Mouse (Mus musculus) midbrain, embryonic 13.5 days (tissue): ENCODE measurements around the gene Wbp1l. TPM values are rescaled to one million over a fixed set of nuclear protein-coding genes. Genes with fewer than 3 reads are reported as not detected.
A peak's percentile ranks its signal among the peaks of the same experiment; 100 is the strongest.

Experiments used
- ATAC-seq: fragments of 200-750 bp; cut with Nextera tagmentation; 2 replicates; pipeline ENCODE4 v1.8.0; 2017; ENCODE audit warnings: mild to moderate bottlenecking, moderate TSS enrichment, moderate library complexity
- H3K27ac ChIP-seq: fragments of 300-500 bp; sonication (generic); 2 replicates; pipeline ENCODE4 v1.5.1; 2015; ENCODE audit warnings: inconsistent platforms, mild to moderate bottlenecking, moderate library complexity
- H3K27me3 ChIP-seq: fragments of 300-500 bp; sonication (generic); 2 replicates; pipeline ENCODE4 v1.6.1; 2015; ENCODE audit warnings: mild to moderate bottlenecking, inconsistent platforms
- H3K36me3 ChIP-seq: fragments of 300-500 bp; sonication (generic); 2 replicates; pipeline ENCODE4 v1.6.1; 2015; ENCODE audit warnings: mild to moderate bottlenecking, inconsistent platforms
- H3K4me1 ChIP-seq: fragments of 300-500 bp; sonication (generic); replicated peaks from 2 replicates; pipeline ENCODE4 v1.6.1; 2015; ENCODE audit warnings: inconsistent platforms
- H3K4me2 ChIP-seq: fragments of 300-500 bp; sonication (generic); replicated peaks from 2 replicates; pipeline ENCODE4 v1.6.1; 2015; ENCODE audit warnings: moderate library complexity, mild to moderate bottlenecking, inconsistent platforms
- H3K4me3 ChIP-seq: fragments of 300-500 bp; sonication (generic); replicated peaks from 2 replicates; pipeline ENCODE4 v1.5.1; 2015; ENCODE audit warnings: mild to moderate bottlenecking, inconsistent platforms
- H3K9ac ChIP-seq: fragments of 300-500 bp; sonication (generic); replicated peaks from 2 replicates; pipeline ENCODE4 v1.6.1; 2015; ENCODE audit warnings: mild to moderate bottlenecking, inconsistent platforms
- H3K9me3 ChIP-seq: fragments of 300-500 bp; sonication (generic); 2 replicates; pipeline ENCODE4 v1.6.1; 2016; ENCODE audit warnings: mild to moderate bottlenecking, inconsistent platforms
- WGBS: fragments of 180-500 bp; shearing (Covaris S2); methylation state at CpG from one replicate; pipeline ENCODE4 v1.1.7; 2015; 5-methylcytosine and 5-hydroxymethylcytosine counted together
- polyA plus RNA-seq: library from polyadenylated mRNA; unstranded; fragments of >200 nt; fragmentation: Nextera tagmentation; extraction: Ambion mirVana; gene quantifications from 2 replicates; pipeline ENCODE4 v1.2.1, GENCODE M21; 2015

Gene Wbp1l
- polyA plus RNA-seq, 1 experiment from 2014 or later = 41.9 TPM

DNA sequence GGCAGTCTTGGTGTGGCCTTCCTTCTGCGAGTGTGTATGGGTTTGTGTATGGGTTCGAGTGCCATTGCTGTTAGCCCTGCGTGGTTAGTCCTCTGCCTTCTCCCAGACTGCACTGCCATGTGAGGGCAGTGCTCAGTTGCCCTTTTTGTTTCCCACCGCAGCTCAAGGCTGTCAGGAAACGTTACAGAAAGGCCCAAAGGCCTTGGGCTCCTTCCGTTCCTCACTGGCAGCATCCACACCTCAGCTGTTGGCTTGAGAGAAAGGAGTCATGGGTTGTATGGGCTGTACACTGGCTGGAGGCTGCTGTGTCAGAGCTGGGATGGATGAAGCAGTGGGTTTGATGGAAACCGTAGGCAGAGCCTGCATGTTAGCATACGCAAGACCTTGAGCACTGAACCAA, 41.9 kb downstream of the Wbp1l start:
- H3K4me1 ChIP-seq = peaks cover 61% of the 10 kb centered on the region
- no peak overlapping the region for H3K4me3 ChIP-seq
- ATAC-seq = no peak
- peaks cover 18% of the 10 kb centered on the region for H3K36me3 ChIP-seq
- H3K9me3 ChIP-seq = no peaks in the 10 kb centered on the region
- no peak overlapping the region for H3K9ac ChIP-seq
- 91% methylated on average over 8 of the region's 8 CpGs for WGBS
- H3K4me2 ChIP-seq = no peak overlapping the region
- H3K27me3 ChIP-seq = no peaks in the 10 kb centered on the region
- no peak overlapping the region for H3K27ac ChIP-seq

DNA sequence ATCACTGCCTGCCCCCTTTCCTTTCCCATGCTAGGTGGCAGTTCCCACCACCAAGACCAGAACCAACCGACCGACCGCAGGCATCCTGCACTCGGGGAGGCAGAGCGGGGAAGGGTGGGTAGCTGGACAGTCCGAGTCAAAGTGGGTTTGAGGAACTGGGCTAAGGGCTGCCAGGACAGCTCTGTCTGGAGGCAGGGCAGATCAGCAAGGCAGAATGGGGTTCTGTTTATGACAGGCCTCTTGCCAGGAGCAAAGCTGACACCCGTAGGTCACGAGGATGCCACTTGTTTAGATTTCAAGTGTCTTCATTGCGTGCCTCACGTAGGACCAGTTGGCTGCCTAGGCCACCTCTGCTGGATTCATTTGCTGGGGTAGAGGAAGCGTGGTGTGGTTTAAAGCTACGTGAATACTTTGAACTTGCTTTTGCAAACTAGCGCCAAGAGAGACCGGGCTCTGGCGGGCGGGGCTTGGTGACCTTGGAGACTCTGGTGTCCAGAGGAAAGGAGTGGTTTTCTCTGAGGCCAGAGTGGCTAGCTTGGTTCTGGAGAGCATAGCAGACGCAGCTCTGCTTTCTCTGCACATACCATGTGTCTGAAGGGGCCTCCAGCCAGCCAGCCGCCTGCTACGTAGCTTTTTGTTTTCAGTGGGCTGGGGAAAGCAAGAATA, 42.7 kb downstream of the Wbp1l start:
- Histone ChIP-seq H3K4me1 (peaks cover 57% of the 10 kb centered on the region), H3K27me3 (no peaks in the 10 kb centered on the region), H3K27ac (peak overlapping the region; percentile 71), H3K4me3 (no peak overlapping the region), H3K36me3 (peaks cover 26% of the 10 kb centered on the region), H3K9ac (peak overlapping the region; percentile 34; the same call in 1 of the 2 replicates), H3K4me2 (no peak overlapping the region), H3K9me3 (no peaks in the 10 kb centered on the region)
- 73% methylated on average over 19 of the region's 19 CpGs for WGBS
- ATAC-seq = no peak

DNA sequence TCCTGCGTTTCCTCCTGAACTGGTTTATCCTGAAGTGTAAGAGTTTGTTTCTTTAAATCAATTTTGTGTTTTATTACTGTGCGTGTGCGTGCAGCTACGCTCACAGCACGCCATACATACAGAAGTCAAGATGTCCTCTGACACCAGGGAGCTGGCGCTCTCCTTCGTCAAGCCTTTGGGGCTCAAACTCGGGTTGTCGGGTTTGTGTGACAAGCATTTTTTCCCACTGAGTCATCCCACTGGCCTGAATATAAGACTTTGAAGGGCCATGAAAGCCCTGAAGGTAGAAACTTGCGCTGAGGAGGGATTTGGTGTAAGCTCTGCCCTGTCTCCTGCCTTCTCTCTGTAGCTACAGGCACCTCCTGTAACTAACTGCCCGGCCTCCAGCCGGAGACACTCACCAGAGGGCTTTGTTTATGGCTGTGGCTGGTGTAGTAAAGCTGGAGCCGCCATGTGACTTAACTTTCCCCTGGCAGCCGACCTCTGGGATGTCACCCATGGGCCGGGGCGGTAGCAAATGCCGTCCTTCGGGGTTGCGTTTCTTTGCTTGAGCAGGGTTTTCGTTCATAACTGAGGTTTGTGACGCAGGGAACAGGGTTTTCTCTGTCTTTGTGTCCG, 43.4 kb downstream of the Wbp1l start:
- Histone ChIP-seq H3K9me3 (no peaks in the 10 kb centered on the region), H3K27ac (peak overlapping the region; percentile 71), H3K4me2 (no peak overlapping the region), H3K9ac (peak overlapping the region; percentile 34; the same call in 1 of the 2 replicates), H3K36me3 (peaks cover 28% of the 10 kb centered on the region), H3K27me3 (no peaks in the 10 kb centered on the region), H3K4me1 (peaks cover 54% of the 10 kb centered on the region), H3K4me3 (no peak overlapping the region)
- WGBS = 73% methylated on average over 22 of the region's 22 CpGs
- no peak for ATAC-seq

DNA sequence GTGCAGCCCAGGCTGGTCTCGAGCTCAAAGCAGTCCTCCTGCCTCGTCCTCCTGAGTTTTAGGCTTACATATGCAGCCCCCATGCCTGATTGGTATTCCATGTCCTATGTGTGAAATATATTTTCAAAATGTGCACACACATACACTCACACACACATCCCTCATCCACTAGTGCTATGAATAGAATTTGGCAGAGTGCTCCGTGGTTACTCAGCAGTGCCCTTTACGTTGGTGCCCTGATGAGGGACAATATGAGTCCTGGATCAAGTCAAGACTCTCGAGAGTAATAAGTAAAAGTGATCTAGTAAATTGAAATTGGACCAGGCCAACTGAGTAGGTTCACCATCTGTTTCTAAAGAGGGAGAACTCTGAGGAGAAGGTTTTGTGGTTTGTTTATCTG, 44.4 kb downstream of the Wbp1l start:
- no peak overlapping the region for H3K4me2 ChIP-seq
- WGBS = 84% methylated on average over 5 of the region's 5 CpGs
- H3K9me3 ChIP-seq = no peaks in the 10 kb centered on the region
- no peak overlapping the region for H3K27ac ChIP-seq
- ATAC-seq = no peak
- no peaks in the 10 kb centered on the region for H3K27me3 ChIP-seq
- H3K4me1 ChIP-seq = peaks cover 51% of the 10 kb centered on the region
- H3K36me3 ChIP-seq = peaks cover 21% of the 10 kb centered on the region
- no peak overlapping the region for H3K4me3 ChIP-seq
- no peak overlapping the region for H3K9ac ChIP-seq

DNA sequence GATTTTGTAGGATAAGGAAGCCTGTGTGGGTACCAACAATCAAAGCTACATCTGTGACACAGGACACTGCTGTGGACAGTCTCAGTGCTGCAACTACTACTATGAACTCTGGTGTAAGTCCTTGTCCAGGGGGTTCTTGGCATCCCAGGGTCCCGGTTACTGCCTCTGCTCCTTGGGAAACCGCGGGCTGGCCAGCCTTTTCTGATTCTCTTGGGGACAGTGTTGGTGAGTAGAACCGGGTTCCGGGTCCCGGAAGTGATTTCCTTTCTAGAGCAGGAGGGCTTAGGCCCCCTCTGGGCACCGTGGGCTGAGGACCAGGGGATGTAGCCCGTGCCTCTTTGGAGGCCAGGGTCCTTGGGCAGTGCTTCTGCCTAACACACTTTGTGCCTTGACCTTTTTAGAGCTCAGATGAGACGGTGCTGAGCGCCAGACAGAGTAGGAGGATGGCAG, 45.5 kb downstream of the Wbp1l start:
- Histone ChIP-seq H3K27ac (peak overlapping the region; percentile 56), H3K9ac (peak overlapping the region; percentile 48; the same call in 1 of the 2 replicates), H3K4me2 (no peak overlapping the region), H3K4me1 (peaks cover 51% of the 10 kb centered on the region), H3K9me3 (no peaks in the 10 kb centered on the region), H3K27me3 (no peaks in the 10 kb centered on the region), H3K36me3 (peaks cover 29% of the 10 kb centered on the region), H3K4me3 (no peak overlapping the region)
- no peak for ATAC-seq
- WGBS = 82% methylated on average over 10 of the region's 10 CpGs

DNA sequence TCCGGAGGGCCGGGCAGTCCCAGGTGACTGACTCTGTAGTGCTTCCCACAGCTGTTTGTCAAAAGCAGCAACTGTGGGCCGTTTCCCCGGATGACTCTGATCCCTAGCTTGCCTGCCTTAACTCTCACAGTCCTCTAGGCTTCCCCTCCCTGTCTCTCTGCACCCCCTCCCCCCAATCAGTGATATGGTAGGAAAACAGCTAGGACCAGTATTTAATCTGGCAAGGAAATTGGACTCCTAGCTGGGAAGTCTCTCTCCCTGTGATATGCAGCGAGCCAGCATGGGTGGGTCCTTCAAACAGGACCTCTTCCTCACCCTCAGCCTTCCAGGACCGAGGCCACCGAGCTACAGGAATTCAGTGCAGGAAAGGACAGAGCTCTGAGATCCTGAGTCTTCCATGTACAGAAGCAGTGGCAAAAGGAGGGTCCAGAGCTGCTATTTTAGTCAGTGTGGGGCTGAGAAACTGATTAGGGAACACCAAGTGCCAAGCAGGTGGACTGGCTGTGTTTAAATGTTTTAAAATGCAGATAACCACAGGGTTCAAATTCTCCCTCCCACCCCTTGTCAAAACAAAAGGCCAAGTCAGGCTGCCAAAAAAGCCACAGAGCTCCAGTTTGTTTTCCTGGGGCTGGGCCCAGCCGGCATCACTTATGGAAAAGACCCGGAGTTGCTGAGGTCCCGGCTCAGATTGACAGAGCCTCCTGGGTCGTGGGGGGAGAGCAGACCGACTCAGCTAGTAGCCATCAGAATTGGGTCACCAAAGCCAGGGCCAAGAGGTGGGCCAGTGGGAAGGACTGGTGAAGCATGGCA, 46.1 kb downstream of the Wbp1l start:
- Histone ChIP-seq H3K9ac (peak overlapping the region; percentile 48; the same call in 1 of the 2 replicates), H3K4me3 (no peak overlapping the region), H3K27ac (peak overlapping the region; percentile 56), H3K4me1 (peaks cover 51% of the 10 kb centered on the region), H3K4me2 (no peak overlapping the region), H3K9me3 (no peaks in the 10 kb centered on the region), H3K27me3 (no peaks in the 10 kb centered on the region), H3K36me3 (peaks cover 31% of the 10 kb centered on the region)
- no peak for ATAC-seq
- WGBS = 36% methylated on average over 12 of the region's 12 CpGs

DNA sequence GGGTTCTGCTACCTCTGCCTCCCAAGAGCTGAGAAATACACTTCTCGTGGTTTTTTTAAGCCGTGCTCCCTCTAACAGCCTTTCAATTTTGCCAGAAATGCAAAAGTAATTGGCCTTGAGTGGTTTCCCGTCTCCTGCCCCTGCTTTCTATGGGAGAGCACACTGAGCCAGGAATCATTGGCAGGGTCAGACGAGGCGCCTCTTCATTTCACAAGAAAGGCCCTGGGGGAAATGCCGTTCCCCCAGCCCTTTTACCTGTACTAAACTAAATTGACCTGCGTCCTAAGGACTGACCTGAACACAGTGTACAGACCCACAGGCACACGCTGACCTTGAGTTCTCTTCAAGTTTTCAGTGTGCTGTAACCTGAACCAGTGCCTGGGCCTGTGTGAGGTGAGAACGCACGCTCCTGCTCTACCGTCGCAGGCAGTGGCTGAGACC, 47.2 kb downstream of the Wbp1l start:
- ATAC-seq = no peak
- H3K4me3 ChIP-seq = no peak overlapping the region
- no peaks in the 10 kb centered on the region for H3K27me3 ChIP-seq
- H3K4me2 ChIP-seq = no peak overlapping the region
- H3K36me3 ChIP-seq = peaks cover 31% of the 10 kb centered on the region
- no peaks in the 10 kb centered on the region for H3K9me3 ChIP-seq
- 0 out of 2 replicates have a peak overlapping the region, but pooled peaks have one; percentile 7 for H3K27ac ChIP-seq
- peaks cover 46% of the 10 kb centered on the region for H3K4me1 ChIP-seq
- H3K9ac ChIP-seq = no peak overlapping the region
- WGBS = 85% methylated on average over 12 of the region's 12 CpGs

DNA sequence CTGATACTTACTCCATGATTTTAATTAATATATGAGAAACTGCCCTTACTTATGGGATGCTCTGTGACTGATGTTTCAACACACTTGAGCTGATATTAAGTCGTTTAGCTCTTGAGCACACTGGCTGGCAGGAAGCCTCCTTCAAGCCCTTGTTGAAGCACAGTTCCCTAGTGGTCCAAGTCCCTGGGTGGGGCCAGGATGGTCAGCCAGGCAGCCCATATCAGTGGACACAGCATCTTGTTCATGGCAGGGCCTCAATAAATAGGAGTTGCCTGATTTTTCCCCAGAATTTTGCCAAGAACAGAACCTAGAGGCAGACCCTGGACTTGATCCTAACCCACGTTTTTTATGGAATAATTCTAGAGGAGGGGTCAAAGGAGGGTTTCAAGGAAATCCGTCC, 48.4 kb downstream of the Wbp1l start:
- Histone ChIP-seq H3K27me3 (no peaks in the 10 kb centered on the region), H3K27ac (no peak overlapping the region), H3K36me3 (peaks cover 36% of the 10 kb centered on the region), H3K4me1 (peaks cover 34% of the 10 kb centered on the region), H3K4me2 (no peak overlapping the region), H3K9ac (no peak overlapping the region), H3K4me3 (no peak overlapping the region), H3K9me3 (no peaks in the 10 kb centered on the region)
- ATAC-seq = no peak
- 88% methylated on average over 3 of the region's 3 CpGs for WGBS

DNA sequence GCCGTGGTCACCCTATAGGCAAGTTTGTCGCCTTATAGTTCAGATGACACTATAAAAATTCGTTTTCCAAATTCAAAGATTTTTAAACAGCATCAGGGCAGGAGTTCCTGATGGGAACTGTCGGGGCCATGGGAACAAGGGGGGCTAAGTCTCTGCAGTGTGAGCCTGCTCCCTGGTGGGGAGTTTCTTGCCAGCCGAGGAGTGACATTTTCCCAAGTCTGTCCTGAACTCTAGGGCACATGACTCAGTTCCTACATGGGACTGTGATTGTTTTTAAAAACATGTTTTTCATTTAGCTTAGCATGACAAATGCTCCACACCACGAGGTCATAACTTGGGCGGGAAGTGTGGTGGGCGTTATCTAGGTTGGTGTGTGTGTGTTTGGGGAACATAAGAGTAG, 49.0 kb downstream of the Wbp1l start:
- H3K27ac ChIP-seq = no peak overlapping the region
- ATAC-seq = no peak
- no peak overlapping the region for H3K9ac ChIP-seq
- H3K36me3 ChIP-seq = peaks cover 40% of the 10 kb centered on the region
- WGBS = 86% methylated on average over 8 of the region's 8 CpGs
- H3K4me3 ChIP-seq = no peak overlapping the region
- peaks cover 28% of the 10 kb centered on the region for H3K4me1 ChIP-seq
- H3K9me3 ChIP-seq = no peaks in the 10 kb centered on the region
- H3K27me3 ChIP-seq = no peaks in the 10 kb centered on the region
- no peak overlapping the region for H3K4me2 ChIP-seq

DNA sequence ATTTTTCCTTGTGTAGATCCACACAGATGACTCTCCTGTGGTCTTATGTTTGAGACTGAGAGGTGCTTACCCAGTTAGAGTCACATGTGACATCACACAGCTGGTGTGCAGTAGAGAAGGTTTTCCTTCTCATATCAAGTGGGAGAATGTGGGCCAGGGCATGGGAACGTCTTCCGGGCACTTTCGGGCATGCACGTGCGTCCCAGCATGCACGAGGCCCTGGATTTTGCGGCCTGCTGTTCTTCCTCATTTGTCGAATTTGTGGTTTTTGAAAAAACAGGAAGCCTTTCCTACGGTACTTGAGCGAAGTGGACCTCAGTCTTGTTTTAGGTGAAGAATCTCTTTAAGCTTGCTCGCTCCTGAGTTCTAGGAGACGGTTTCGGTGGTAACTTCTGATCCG, 49.7 kb downstream of the Wbp1l start:
- no peaks in the 10 kb centered on the region for H3K9me3 ChIP-seq
- WGBS = 94% methylated on average over 14 of the region's 14 CpGs
- H3K27me3 ChIP-seq = no peaks in the 10 kb centered on the region
- peaks cover 21% of the 10 kb centered on the region for H3K4me1 ChIP-seq
- no peak overlapping the region for H3K4me2 ChIP-seq
- ATAC-seq = no peak
- H3K27ac ChIP-seq = no peak overlapping the region
- H3K4me3 ChIP-seq = no peak overlapping the region
- H3K36me3 ChIP-seq = peaks cover 47% of the 10 kb centered on the region
- no peak overlapping the region for H3K9ac ChIP-seq

DNA sequence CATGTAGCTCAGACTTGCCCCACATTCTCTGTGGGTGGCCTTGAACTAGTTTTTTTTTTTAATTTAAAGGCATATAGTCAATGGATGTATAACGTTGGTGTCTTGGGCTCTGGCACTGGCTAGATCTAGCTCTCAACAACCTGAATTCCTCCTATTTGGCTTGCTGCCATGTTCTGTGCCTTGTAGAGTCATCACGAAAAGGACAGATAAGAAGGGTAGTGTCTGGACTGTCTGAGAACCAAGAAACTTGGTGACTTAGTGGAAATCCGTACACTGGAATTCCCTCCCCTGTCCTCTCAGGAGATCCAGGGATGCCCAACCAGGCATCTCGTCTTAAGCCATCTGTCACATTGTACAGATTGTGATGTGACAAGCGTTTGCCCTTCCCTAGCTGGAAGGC, 54.3 kb downstream of the Wbp1l start:
- ATAC-seq = no peak
- H3K27ac ChIP-seq = no peak overlapping the region
- peaks cover 70% of the 10 kb centered on the region for H3K36me3 ChIP-seq
- H3K9me3 ChIP-seq = no peaks in the 10 kb centered on the region
- H3K9ac ChIP-seq = no peak overlapping the region
- H3K4me3 ChIP-seq = no peak overlapping the region
- 87% methylated on average over 5 of the region's 5 CpGs for WGBS
- H3K27me3 ChIP-seq = no peaks in the 10 kb centered on the region
- no peaks in the 10 kb centered on the region for H3K4me1 ChIP-seq
- no peak overlapping the region for H3K4me2 ChIP-seq

DNA sequence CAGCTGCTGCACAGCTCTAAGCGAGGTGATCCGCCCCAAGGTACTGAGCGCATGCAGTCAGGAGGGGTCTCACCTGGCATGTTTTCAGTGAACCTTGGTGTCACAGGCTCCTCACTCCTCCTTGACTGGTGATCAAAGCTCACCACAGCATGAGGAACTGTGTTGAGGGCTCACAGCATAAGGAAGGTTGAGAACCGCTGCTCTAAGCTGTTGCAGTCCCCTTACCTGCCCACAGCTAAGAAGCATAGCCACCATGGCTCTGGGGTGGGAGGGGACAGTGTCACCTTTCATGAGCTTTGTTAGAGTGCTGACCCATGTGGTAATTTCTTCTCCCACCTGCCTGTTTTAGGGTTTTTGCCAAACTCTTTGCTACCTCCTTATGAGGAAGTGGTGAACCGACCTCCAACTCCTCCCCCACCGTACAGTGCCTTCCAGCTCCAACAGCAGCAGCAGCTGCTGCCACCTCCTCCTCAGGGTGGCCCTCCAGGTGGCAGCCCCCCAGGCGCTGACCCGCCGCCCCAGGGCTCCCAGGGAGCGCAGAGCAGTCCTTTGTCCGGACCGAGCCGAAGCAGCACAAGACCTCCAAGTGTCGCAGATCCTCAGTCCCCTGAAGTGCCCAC, 54.8 kb downstream of the Wbp1l start:
- Histone ChIP-seq H3K36me3 (peaks cover 66% of the 10 kb centered on the region), H3K4me3 (no peak overlapping the region), H3K27ac (no peak overlapping the region), H3K9me3 (no peaks in the 10 kb centered on the region), H3K4me1 (no peaks in the 10 kb centered on the region), H3K9ac (no peak overlapping the region), H3K4me2 (no peak overlapping the region), H3K27me3 (no peaks in the 10 kb centered on the region)
- no peak for ATAC-seq
- 94% methylated on average over 14 of the region's 14 CpGs for WGBS
